Mouse (Mus musculus) layer of hippocampus, postnatal 10 days (tissue): ENCODE measurements around the gene Cul9. TPM values are rescaled to one million over a fixed set of nuclear protein-coding genes. Genes with fewer than 3 reads are reported as not detected.
"Not testable (repeated sequence)": the region's sequence is repeated elsewhere in the genome, so short reads cannot be mapped to it uniquely, and the experiment has no call there.

Experiments
- DNase-seq, 2 experiments: peaks; one replicate each; pipeline ENCODE4 v3.0.0; 2021; ENCODE audit warnings: low spot score in 2 of 2
- long read RNA-seq: library from polyadenylated mRNA; stranded (forward); transcript quantifications from one replicate; pipeline ENCODE4 v2.0.0, GENCODE M21; 2023
- total RNA-seq, 2 experiments: library from RNA; stranded (reverse); gene quantifications; 2 replicates each; pipeline ENCODE4 v1.2.3; 2021

The Cul9 gene
- 10 to 100 TPM; 42.1 to 52.6 TPM for total RNA-seq
- long read RNA-seq, partial matches to known transcripts, result 14 of 16 reads
- long read RNA-seq, other reads (novel, unspliced or antisense), result 1 of 16 reads

GRCm38 (mm10) chr17:46545813-46546564 is at the start of gene Cul9:
TSS of gene Cul9 (minus strand) at chr17:46546388.
- peak; percentile 82 to 85 for DNase-seq

- no peak for DNase-seq
Measured at GRCm38 (mm10) chr17:46595336-46595735, 49.1 kb upstream of the Cul9 start.

GRCm38 (mm10) chr17:46594606-46595005 is 48.4 kb upstream of the Cul9 start:
- DNase-seq, result no peak

GRCm38 (mm10) chr17:46593124-46593523 is 46.9 kb upstream of the Cul9 start:
- DNase-seq, result no peak

GRCm38 (mm10) chr17:46591406-46591805 is 45.2 kb upstream of the Cul9 start:
- peak; percentile 35 to 41 for DNase-seq

GRCm38 (mm10) chr17:46590439-46590838 is 44.3 kb upstream of the Cul9 start:
- DNase-seq, result no peak

GRCm38 (mm10) chr17:46589635-46590314 is 43.6 kb upstream of the Cul9 start:
- no peak for DNase-seq

- DNase-seq, result no peak
Measured at GRCm38 (mm10) chr17:46588913-46589312, 42.7 kb upstream of the Cul9 start.

- no peak for DNase-seq
Measured at GRCm38 (mm10) chr17:46588173-46588572, 42.0 kb upstream of the Cul9 start.

- DNase-seq, result no peak
Measured at GRCm38 (mm10) chr17:46586327-46586726, 40.1 kb upstream of the Cul9 start.

- DNase-seq, result no peak
Measured at GRCm38 (mm10) chr17:46578650-46579049, 32.5 kb upstream of the Cul9 start.

- no peak for DNase-seq
Measured at GRCm38 (mm10) chr17:46576070-46576469, 29.9 kb upstream of the Cul9 start.

- no peak for DNase-seq
Measured at GRCm38 (mm10) chr17:46574535-46574934, 28.3 kb upstream of the Cul9 start.

GRCm38 (mm10) chr17:46571005-46571404 is 24.8 kb upstream of the Cul9 start:
- no peak for DNase-seq

GRCm38 (mm10) chr17:46559146-46559545 is 13.0 kb upstream of the Cul9 start:
- no peak for DNase-seq

- DNase-seq, result no peak
Measured at GRCm38 (mm10) chr17:46558151-46558550, 12.0 kb upstream of the Cul9 start.

GRCm38 (mm10) chr17:46557321-46557720 is 11.1 kb upstream of the Cul9 start:
- DNase-seq, result not testable (repeated sequence)

- DNase-seq, result no peak
Measured at GRCm38 (mm10) chr17:46556584-46556945, 10.4 kb upstream of the Cul9 start.

- DNase-seq, result peak; percentile 94 to 96
Measured at GRCm38 (mm10) chr17:46555673-46556583, 9.7 kb upstream of the Cul9 start, which contains the start of gene Srf. TSS of gene Srf (minus strand) at chr17:46556175.

GRCm38 (mm10) chr17:46554977-46555672 is 8.9 kb upstream of the Cul9 start:
- peak in 1 of 2 experiments; percentile 67 for DNase-seq

- DNase-seq, result peak in 1 of 2 experiments; percentile 43
Measured at GRCm38 (mm10) chr17:46554646-46554976, 8.4 kb upstream of the Cul9 start.
